Mouse (Mus musculus): ENCODE results near the gene Rnf19b. TPM values are rescaled to one million over a fixed set of nuclear protein-coding genes. Genes with fewer than 3 reads are reported as not detected.
A peak's percentile ranks its signal among the peaks of the same experiment; 100 is the strongest.

Rnf19b gene
- 6.9 and 8.5 TPM in 2 replicates for polyA plus RNA-seq (2016; fragmentation: Nextera tagmentation; extraction: Ambion mirVana)

- H3K4me1 ChIP-seq: peaks cover 31% of the 10 kb centered on the region
- peak within 1 kb of the TSS; percentile 93 for H3K27ac ChIP-seq
- H3K4me3 ChIP-seq: peak within 1 kb of the TSS; percentile 77
- under 1% methylated on average over 102 of the region's 107 CpGs for WGBS
- no peaks in the 10 kb centered on the region; the same call in 1 of the 2 replicates for H3K27me3 ChIP-seq (ENCODE audit: poor library complexity, severe bottlenecking)
- no peaks in the 10 kb centered on the region; the same call in 1 of the 2 replicates for H3K36me3 ChIP-seq (replicated peaks)
- no peaks in the 10 kb centered on the region for H3K9me3 ChIP-seq
- peak; percentile 58 for DNase-seq (ENCODE audit: extremely low spot score, low spot score)
Observed at GRCm38 (mm10) chr4:129058207-129059092, at the start of gene Rnf19b. Gene Rnf19b, plus strand, starts transcription at chr4:129058271.

DNA sequence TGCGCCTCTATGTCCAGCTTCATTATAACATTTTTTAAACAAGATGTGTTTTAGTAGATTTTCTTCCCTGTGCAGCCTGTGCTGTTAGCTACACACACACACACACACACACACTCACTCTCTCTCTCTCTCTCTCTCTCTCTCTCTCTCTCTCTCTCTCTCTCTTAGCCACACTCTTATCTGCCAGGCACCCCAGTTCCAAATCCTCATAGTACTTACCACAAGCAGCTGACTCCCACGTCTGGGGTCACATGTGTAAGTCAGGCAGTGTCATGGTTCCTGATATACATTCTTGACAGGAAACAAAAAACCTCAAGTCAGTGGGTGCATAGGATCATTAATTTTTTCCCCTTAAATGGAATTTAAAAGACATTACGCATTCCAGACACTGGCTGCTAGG lies 49.4 kb upstream of the Rnf19b start:
- peaks cover 18% of the 10 kb centered on the region for H3K4me1 ChIP-seq
- no peaks in the 10 kb centered on the region for H3K27me3 ChIP-seq (ENCODE audit: poor library complexity, severe bottlenecking)
- H3K36me3 ChIP-seq (replicated peaks): peaks cover 74% of the 10 kb centered on the region
- 88% methylated on average over 3 of the region's 3 CpGs for WGBS
- DNase-seq (ENCODE audit: extremely low spot score, low spot score): no peak
- no peaks in the 10 kb centered on the region for H3K9me3 ChIP-seq
- H3K4me3 ChIP-seq: no peak overlapping the region
- no peak overlapping the region for H3K27ac ChIP-seq

DNA sequence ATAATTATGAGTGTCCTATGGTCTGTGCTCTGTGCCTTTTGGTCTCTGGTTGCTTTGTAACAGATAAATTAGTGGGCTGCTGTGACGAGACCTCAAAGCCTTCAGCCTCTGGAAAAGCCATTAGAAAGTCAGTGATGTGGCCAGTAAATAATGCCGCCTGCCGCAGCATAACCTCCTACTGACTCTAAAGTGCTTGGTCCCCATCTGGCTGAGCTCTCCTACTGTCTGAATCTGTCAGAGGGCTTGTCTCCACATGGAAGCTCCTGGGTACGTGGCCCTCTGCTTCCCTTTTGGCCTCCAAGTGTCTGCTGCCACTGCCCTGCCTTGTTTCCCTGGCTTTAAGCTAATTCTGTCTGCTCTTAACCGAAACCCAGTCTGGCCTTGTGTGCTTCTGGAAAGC lies 48.5 kb upstream of the Rnf19b start:
- Histone ChIP-seq H3K9me3 (no peaks in the 10 kb centered on the region), H3K4me3 (no peak overlapping the region), H3K4me1 (peaks cover 18% of the 10 kb centered on the region), H3K36me3 (replicated peaks) (peaks cover 68% of the 10 kb centered on the region), H3K27ac (no peak overlapping the region), H3K27me3 (ENCODE audit: poor library complexity, severe bottlenecking) (no peaks in the 10 kb centered on the region)
- WGBS: 85% methylated on average over 5 of the region's 5 CpGs
- DNase-seq (ENCODE audit: extremely low spot score, low spot score): no peak

GRCm38 (mm10) chr4:129011604-129012121 lies 46.4 kb upstream of the Rnf19b start:
- H3K36me3 ChIP-seq (replicated peaks): peaks cover 47% of the 10 kb centered on the region
- no peak for DNase-seq (ENCODE audit: extremely low spot score, low spot score)
- no peak overlapping the region for H3K27ac ChIP-seq
- H3K4me3 ChIP-seq: no peak overlapping the region
- H3K9me3 ChIP-seq: 0 out of 2 replicates have a peak, but pooled peaks cover 3% of the 10 kb centered on the region
- 40% methylated on average over 15 of the region's 15 CpGs for WGBS
- no peaks in the 10 kb centered on the region for H3K27me3 ChIP-seq (ENCODE audit: poor library complexity, severe bottlenecking)
- peaks cover 28% of the 10 kb centered on the region for H3K4me1 ChIP-seq

- DNase-seq (ENCODE audit: extremely low spot score, low spot score): no peak
- H3K4me3 ChIP-seq: no peak overlapping the region
- peaks cover 30% of the 10 kb centered on the region for H3K36me3 ChIP-seq (replicated peaks)
- H3K27ac ChIP-seq: no peak overlapping the region
- H3K9me3 ChIP-seq: 0 out of 2 replicates have a peak, but pooled peaks cover 3% of the 10 kb centered on the region
- H3K4me1 ChIP-seq: peaks cover 28% of the 10 kb centered on the region
- no peaks in the 10 kb centered on the region for H3K27me3 ChIP-seq (ENCODE audit: poor library complexity, severe bottlenecking)
- WGBS: 65% methylated on average over 10 of the region's 10 CpGs
Observed at GRCm38 (mm10) chr4:129013151-129013864, 44.8 kb upstream of the Rnf19b start.

DNA sequence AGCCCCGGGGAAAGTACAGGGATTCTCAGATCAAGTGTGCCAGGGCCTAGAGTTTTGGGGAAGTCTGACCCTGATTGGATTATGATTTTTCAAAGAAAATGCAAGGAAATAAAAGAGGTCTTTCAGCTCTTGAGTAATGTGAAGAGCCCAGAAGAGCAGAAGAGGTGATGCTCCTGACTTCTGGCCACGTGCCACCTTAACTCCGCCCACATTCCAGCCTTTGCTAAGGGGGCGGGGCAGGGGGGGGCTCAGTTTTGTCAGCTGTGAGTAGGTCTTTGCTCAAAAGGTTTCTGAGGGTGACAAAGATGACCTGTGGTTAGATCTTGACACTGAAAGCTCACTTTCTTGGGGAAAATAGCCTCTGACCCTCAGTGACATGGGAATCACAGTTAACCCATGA lies 41.7 kb upstream of the Rnf19b start:
- H3K27ac ChIP-seq: no peak overlapping the region
- peaks cover 32% of the 10 kb centered on the region for H3K4me1 ChIP-seq
- H3K36me3 ChIP-seq (replicated peaks): no peaks in the 10 kb centered on the region
- no peak for DNase-seq (ENCODE audit: extremely low spot score, low spot score)
- no peaks in the 10 kb centered on the region for H3K27me3 ChIP-seq (ENCODE audit: poor library complexity, severe bottlenecking)
- 31% methylated on average over 4 of the region's 4 CpGs for WGBS
- no peak overlapping the region for H3K4me3 ChIP-seq
- 0 out of 2 replicates have a peak, but pooled peaks cover 3% of the 10 kb centered on the region for H3K9me3 ChIP-seq

GRCm38 (mm10) chr4:129017150-129017549 lies 40.9 kb upstream of the Rnf19b start:
- WGBS: 88% methylated on average over 10 of the region's 10 CpGs
- DNase-seq (ENCODE audit: extremely low spot score, low spot score): no peak
- H3K27me3 ChIP-seq (ENCODE audit: poor library complexity, severe bottlenecking): no peaks in the 10 kb centered on the region
- H3K4me1 ChIP-seq: peaks cover 24% of the 10 kb centered on the region
- H3K4me3 ChIP-seq: no peak overlapping the region
- H3K36me3 ChIP-seq (replicated peaks): no peaks in the 10 kb centered on the region
- no peak overlapping the region for H3K27ac ChIP-seq
- H3K9me3 ChIP-seq: 0 out of 2 replicates have a peak, but pooled peaks cover 3% of the 10 kb centered on the region

- no peaks in the 10 kb centered on the region for H3K27me3 ChIP-seq (ENCODE audit: poor library complexity, severe bottlenecking)
- 90% methylated on average over 9 of the region's 9 CpGs for WGBS
Observed at GRCm38 (mm10) chr4:129018788-129019435, 39.2 kb upstream of the Rnf19b start.

DNA sequence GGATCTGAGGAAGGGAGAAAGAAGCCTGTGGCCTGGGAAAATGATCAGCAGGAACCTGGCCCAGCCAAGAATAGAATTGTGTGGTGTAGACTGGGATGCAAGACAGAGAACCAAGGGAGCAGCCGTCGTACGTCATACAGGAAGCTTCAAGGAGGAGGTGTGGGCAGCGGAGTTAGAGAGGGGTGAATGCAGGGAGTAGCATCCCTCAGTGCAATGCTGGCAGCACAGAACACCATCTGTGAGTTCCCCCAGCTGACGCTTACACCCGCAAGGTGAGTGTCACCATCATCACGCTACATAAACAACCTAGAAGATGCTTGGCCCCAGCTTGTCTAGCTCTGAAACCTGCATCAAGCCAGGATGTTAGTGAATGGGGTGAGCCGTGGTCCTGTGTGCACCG lies 38.3 kb upstream of the Rnf19b start:
- Histone ChIP-seq H3K4me1 (peaks cover 17% of the 10 kb centered on the region), H3K27ac (no peak overlapping the region), H3K36me3 (replicated peaks) (no peaks in the 10 kb centered on the region), H3K9me3 (0 out of 2 replicates have a peak, but pooled peaks cover 2% of the 10 kb centered on the region), H3K27me3 (ENCODE audit: poor library complexity, severe bottlenecking) (no peaks in the 10 kb centered on the region), H3K4me3 (no peak overlapping the region)
- DNase-seq (ENCODE audit: extremely low spot score, low spot score): no peak
- 91% methylated on average over 9 of the region's 9 CpGs for WGBS

More at GRCm38 (mm10) chr4:129018788-129019435, 39.2 kb upstream of the Rnf19b start:
- Histone ChIP-seq H3K4me3 (no peak overlapping the region), H3K4me1 (peaks cover 17% of the 10 kb centered on the region), H3K27ac (no peak overlapping the region), H3K9me3 (0 out of 2 replicates have a peak, but pooled peaks cover 3% of the 10 kb centered on the region), H3K36me3 (replicated peaks) (no peaks in the 10 kb centered on the region)
- no peak for DNase-seq (ENCODE audit: extremely low spot score, low spot score)

- no peak for DNase-seq (ENCODE audit: extremely low spot score, low spot score)
- Histone ChIP-seq H3K4me3 (no peak overlapping the region), H3K36me3 (replicated peaks) (no peaks in the 10 kb centered on the region), H3K27me3 (ENCODE audit: poor library complexity, severe bottlenecking) (no peaks in the 10 kb centered on the region), H3K27ac (no peak overlapping the region), H3K4me1 (peaks cover 17% of the 10 kb centered on the region), H3K9me3 (no peaks in the 10 kb centered on the region)
- WGBS: 79% methylated on average over 6 of the region's 6 CpGs
Observed at GRCm38 (mm10) chr4:129020454-129020853, 37.6 kb upstream of the Rnf19b start.

GRCm38 (mm10) chr4:129021426-129021825 lies 36.6 kb upstream of the Rnf19b start:
- H3K27me3 ChIP-seq (ENCODE audit: poor library complexity, severe bottlenecking): no peaks in the 10 kb centered on the region
- peaks cover 9% of the 10 kb centered on the region for H3K4me1 ChIP-seq
- 94% methylated on average over 3 of the region's 3 CpGs for WGBS
- DNase-seq (ENCODE audit: extremely low spot score, low spot score): no peak
- no peaks in the 10 kb centered on the region for H3K36me3 ChIP-seq (replicated peaks)
- no peak overlapping the region for H3K4me3 ChIP-seq
- no peaks in the 10 kb centered on the region for H3K9me3 ChIP-seq
- no peak overlapping the region for H3K27ac ChIP-seq

DNA sequence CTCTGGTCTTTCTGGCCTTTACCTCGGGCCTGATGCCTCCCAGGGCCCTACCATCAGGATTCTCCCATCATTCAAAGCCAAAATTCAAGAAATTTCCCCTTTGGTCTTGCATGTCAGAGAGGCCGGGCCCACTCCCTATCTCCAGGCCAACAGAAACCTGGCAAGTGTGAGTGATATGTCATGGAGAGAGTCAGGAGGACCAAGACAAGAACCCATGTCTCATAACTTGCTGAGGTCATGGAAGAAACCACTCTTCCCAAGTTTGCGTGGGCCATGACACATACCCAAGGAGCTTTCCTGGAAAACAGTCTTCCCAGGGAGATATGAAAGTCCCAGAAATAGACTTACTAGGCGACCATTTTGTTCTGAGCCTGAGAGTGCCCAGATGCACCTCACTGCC lies 36.2 kb upstream of the Rnf19b start:
- no peaks in the 10 kb centered on the region for H3K36me3 ChIP-seq (replicated peaks)
- no peak overlapping the region for H3K27ac ChIP-seq
- H3K4me1 ChIP-seq: peaks cover 7% of the 10 kb centered on the region; the same call in 1 of the 2 replicates
- no peaks in the 10 kb centered on the region for H3K9me3 ChIP-seq
- H3K4me3 ChIP-seq: no peak overlapping the region
- no peak for DNase-seq (ENCODE audit: extremely low spot score, low spot score)
- H3K27me3 ChIP-seq (ENCODE audit: poor library complexity, severe bottlenecking): no peaks in the 10 kb centered on the region
- WGBS: 80% methylated on average over 4 of the region's 4 CpGs

All from forebrain, embryonic 10.5 days (tissue).